Mouse (Mus musculus): ENCODE measurements around the gene Disc1. TPM values are rescaled to one million over a fixed set of nuclear protein-coding genes. Genes with fewer than 3 reads are reported as not detected.

Gene Disc1
- polyA plus RNA-seq, 1 experiment from 2014 or later: 0.97 TPM

DNA sequence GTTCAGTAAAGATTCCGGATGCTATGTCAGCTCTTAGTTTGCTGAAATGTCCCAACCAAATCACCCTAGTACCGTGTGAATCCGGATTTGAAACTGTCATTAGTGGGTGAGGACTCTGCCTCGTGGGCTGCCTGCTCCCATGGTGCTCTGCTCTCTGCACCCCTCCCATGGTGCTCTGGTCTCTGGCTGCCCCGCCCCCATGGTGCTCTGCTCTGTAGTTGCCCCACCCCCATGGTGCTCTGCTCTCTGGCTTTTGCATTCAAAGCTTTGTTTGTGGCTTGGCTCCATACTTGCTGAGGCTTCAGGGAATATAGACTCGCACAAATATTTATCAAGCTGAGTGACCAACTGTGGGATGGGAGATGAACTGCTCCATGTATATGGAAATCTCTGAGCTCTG is 123.1 kb downstream of the Disc1 start:
- H3K27me3 ChIP-seq (replicated peaks; ENCODE audit: insufficient read depth, low read length): no peaks in the 10 kb centered on the region
- no peak for DNase-seq (ENCODE audit: low spot score)

DNA sequence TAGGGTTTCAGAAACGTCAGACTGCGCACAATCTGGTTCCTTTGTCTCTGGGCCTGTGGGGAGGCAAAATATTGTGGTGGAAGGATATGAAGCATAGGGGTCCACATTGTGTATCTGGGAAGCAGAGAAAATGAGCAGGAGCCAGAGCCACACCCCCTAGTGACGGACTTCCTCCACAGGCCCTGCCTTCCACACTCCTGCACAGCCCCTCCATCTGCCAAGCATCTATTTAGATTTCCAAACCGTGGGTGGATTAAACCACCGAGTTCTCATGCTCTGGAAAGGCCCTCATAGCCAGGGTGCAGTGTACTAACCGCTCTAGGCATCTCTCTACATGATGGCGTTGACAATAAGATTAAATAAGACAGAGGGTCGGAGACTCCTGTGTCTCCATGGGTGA is 124.0 kb downstream of the Disc1 start:
- no peak for TF ChIP-seq CTCF (IDR thresholded peaks at IDR 0.05)
- TF ChIP-seq EP300 (IDR thresholded peaks at IDR 0.05): no peak
- ATAC-seq: no peak
- Histone ChIP-seq H3K27ac (ENCODE audit: low read length) (no peak overlapping the region), H3K36me3 (ENCODE audit: insufficient read depth, low read length) (no peaks in the 10 kb centered on the region), H3K9me3 (ENCODE audit: low read length) (no peaks in the 10 kb centered on the region), H3K27me3 (replicated peaks; ENCODE audit: insufficient read depth, low read length) (no peaks in the 10 kb centered on the region), H3K4me3 (ENCODE audit: low read depth, low read length) (no peak overlapping the region), H3K4me2 (replicated peaks; ENCODE audit: low read depth, low read length) (no peak overlapping the region), H3K4me1 (ENCODE audit: insufficient read depth, low read depth, low read length) (no peaks in the 10 kb centered on the region), H3K9ac (replicated peaks; ENCODE audit: low read depth) (no peak overlapping the region)
- no peak for DNase-seq (ENCODE audit: low spot score)
- WGBS: 72% methylated on average over 8 of the region's 8 CpGs

More for the DNA sequence above, 123.1 kb downstream of the Disc1 start:
- H3K9ac ChIP-seq (replicated peaks; ENCODE audit: low read depth): no peak overlapping the region
- H3K27ac ChIP-seq (ENCODE audit: low read length): no peak overlapping the region
- WGBS: 83% methylated on average over 6 of the region's 6 CpGs
- no peak for ATAC-seq
- no peak overlapping the region for H3K4me3 ChIP-seq (ENCODE audit: low read depth, low read length)
- no peaks in the 10 kb centered on the region for H3K36me3 ChIP-seq (ENCODE audit: insufficient read depth, low read length)
- H3K4me2 ChIP-seq (replicated peaks; ENCODE audit: low read depth, low read length): no peak overlapping the region
- no peaks in the 10 kb centered on the region for H3K4me1 ChIP-seq (ENCODE audit: insufficient read depth, low read depth, low read length)
- TF ChIP-seq EP300 (IDR thresholded peaks at IDR 0.05) (no peak), CTCF (IDR thresholded peaks at IDR 0.05) (no peak)
- no peaks in the 10 kb centered on the region for H3K9me3 ChIP-seq (ENCODE audit: low read length)

DNA sequence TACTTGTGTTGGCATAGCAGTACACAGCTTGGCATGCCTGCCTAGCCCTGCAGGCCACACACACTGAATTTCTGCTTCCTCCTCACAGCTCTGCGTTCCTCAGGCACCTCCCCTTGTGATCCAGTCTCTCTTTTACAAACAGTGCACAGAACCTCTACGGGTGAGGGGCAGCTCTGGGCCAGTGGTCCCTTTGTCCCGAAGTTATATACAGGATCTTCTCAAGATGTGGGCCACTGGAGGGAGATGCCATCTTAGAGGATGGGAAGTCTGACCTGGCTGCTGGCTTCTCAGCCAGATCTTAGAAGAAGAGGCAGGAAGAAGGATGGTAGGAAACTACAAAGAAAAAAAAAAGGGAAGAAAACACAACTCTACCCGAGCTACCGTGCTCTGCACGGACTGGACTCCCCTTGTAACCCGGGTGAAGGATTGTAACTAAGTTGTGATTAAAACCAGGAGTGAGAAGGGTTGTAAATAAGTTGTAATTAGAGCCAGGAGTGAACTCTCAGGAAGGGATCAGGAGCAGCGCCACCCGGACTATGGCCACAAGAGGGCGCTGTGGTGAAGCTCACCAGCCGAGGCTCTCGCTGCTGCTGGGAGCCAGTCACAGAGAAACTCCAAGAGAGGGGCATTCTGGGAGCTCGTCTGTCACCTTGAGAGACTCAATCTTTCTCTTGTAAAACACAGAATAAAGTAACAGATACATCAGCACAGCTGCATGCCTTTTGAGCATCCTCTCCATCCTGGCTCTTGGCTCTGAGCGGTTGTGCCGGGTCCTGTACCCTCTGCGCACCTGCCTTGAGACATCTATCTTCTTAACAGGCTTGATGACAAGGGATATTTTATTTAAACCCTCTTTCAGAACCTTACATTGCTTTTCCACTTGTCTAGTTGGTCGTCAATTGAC is 129.8 kb downstream of the Disc1 start:
- WGBS: 17% methylated on average over 17 of the region's 17 CpGs
- DNase-seq (ENCODE audit: low spot score): peak; percentile 82
- peak; percentile 76 for ATAC-seq
- no peak overlapping the region for H3K4me2 ChIP-seq (replicated peaks; ENCODE audit: low read depth, low read length)
- H3K4me3 ChIP-seq (ENCODE audit: low read depth, low read length): no peak overlapping the region
- no peaks in the 10 kb centered on the region for H3K36me3 ChIP-seq (ENCODE audit: insufficient read depth, low read length)
- peak; percentile 95 for TF ChIP-seq CTCF (IDR thresholded peaks at IDR 0.05)
- TF ChIP-seq EP300 (IDR thresholded peaks at IDR 0.05): no peak
- no peaks in the 10 kb centered on the region for H3K4me1 ChIP-seq (ENCODE audit: insufficient read depth, low read depth, low read length)
- H3K27me3 ChIP-seq (replicated peaks; ENCODE audit: insufficient read depth, low read length): no peaks in the 10 kb centered on the region
- no peak overlapping the region for H3K27ac ChIP-seq (ENCODE audit: low read length)
- H3K9me3 ChIP-seq (ENCODE audit: low read length): no peaks in the 10 kb centered on the region
- no peak overlapping the region for H3K9ac ChIP-seq (replicated peaks; ENCODE audit: low read depth)

DNA sequence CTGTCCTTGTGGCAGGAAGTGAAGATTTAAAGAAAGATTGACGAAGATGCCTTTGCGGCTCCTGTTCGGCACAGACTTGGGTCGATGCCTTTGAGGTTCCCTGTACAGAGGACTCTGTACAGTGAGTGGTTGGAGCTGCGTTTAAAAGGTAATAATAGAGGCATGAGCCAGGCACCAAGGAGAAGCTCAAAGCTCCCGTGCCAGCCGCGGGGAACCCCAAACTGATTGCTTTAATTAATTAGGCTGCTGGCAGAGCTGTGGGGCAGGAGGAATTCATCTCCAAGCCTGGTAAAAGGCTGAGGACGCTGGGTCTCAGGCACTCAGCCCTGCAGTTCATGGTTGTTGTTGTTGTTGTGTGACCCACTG is 130.4 kb downstream of the Disc1 start:
- no peaks in the 10 kb centered on the region for H3K4me1 ChIP-seq (ENCODE audit: insufficient read depth, low read depth, low read length)
- H3K27ac ChIP-seq (ENCODE audit: low read length): no peak overlapping the region
- DNase-seq (ENCODE audit: low spot score): no peak

DNA sequence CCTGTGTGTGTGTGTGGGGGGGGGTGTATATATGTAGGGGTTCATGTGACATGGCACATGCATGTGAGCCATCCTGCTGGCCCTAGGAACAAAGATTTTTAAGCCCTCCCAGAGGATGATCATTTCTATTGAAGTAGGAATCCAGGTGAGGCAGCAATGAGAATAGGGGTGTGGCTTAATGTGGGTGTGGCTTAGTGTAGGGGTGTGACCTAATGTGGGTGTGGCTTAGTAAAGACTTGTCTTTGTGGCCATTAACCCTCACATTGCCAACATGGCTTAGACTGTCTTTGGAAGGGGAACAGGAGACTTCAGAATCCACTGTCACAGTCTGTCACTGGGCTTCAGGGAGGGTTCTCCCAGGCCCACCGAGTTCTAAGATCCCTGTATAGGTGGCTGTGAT is 130.9 kb downstream of the Disc1 start:
- no peak overlapping the region for H3K9ac ChIP-seq (replicated peaks; ENCODE audit: low read depth)
- H3K9me3 ChIP-seq (ENCODE audit: low read length): no peaks in the 10 kb centered on the region
- no peak overlapping the region for H3K27ac ChIP-seq (ENCODE audit: low read length)
- H3K4me2 ChIP-seq (replicated peaks; ENCODE audit: low read depth, low read length): no peak overlapping the region
- no peak overlapping the region for H3K4me3 ChIP-seq (ENCODE audit: low read depth, low read length)
- WGBS: 56% methylated on average over 1 of the region's 1 CpGs
- no peaks in the 10 kb centered on the region for H3K36me3 ChIP-seq (ENCODE audit: insufficient read depth, low read length)
- H3K4me1 ChIP-seq (ENCODE audit: insufficient read depth, low read depth, low read length): no peaks in the 10 kb centered on the region
- TF ChIP-seq CTCF (IDR thresholded peaks at IDR 0.05) (no peak), EP300 (IDR thresholded peaks at IDR 0.05) (no peak)
- no peak for ATAC-seq
- no peaks in the 10 kb centered on the region for H3K27me3 ChIP-seq (replicated peaks; ENCODE audit: insufficient read depth, low read length)
- peak; percentile 21 for DNase-seq (ENCODE audit: low spot score)

More for the DNA sequence above, 130.4 kb downstream of the Disc1 start:
- WGBS: 60% methylated on average over 9 of the region's 9 CpGs
- TF ChIP-seq CTCF (IDR thresholded peaks at IDR 0.05): no peak
- TF ChIP-seq EP300 (IDR thresholded peaks at IDR 0.05): no peak
- Histone ChIP-seq H3K27me3 (replicated peaks; ENCODE audit: insufficient read depth, low read length) (no peaks in the 10 kb centered on the region), H3K4me2 (replicated peaks; ENCODE audit: low read depth, low read length) (no peak overlapping the region), H3K4me3 (ENCODE audit: low read depth, low read length) (no peak overlapping the region), H3K9ac (replicated peaks; ENCODE audit: low read depth) (no peak overlapping the region), H3K36me3 (ENCODE audit: insufficient read depth, low read length) (no peaks in the 10 kb centered on the region), H3K9me3 (ENCODE audit: low read length) (no peaks in the 10 kb centered on the region)
- no peak for ATAC-seq

DNA sequence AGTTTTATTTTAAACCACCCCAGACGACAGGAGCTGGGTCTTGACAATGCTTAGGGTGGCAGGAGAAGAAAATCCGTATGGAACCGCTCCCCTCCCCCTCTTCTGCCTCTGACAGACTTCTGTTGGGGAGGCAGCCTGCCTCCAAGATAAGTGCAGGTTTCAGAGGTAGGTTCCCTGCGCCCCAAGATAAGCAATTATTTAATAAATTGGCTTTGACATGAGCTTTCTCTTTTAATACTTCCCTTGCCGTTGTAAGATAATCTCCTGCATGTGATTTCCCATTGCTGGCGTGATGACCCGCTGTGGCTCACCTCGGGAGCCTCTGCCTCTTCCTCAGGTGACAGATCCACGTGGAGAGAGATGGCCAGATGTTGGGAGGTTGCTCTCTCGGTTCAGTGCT is 133.0 kb downstream of the Disc1 start:
- peak; percentile 4 for DNase-seq (ENCODE audit: low spot score)
- Histone ChIP-seq H3K4me3 (ENCODE audit: low read depth, low read length) (no peak overlapping the region), H3K27ac (ENCODE audit: low read length) (no peak overlapping the region), H3K36me3 (ENCODE audit: insufficient read depth, low read length) (no peaks in the 10 kb centered on the region), H3K9me3 (ENCODE audit: low read length) (no peaks in the 10 kb centered on the region), H3K9ac (replicated peaks; ENCODE audit: low read depth) (no peak overlapping the region), H3K4me2 (replicated peaks; ENCODE audit: low read depth, low read length) (peak overlapping the region; percentile 34), H3K27me3 (replicated peaks; ENCODE audit: insufficient read depth, low read length) (no peaks in the 10 kb centered on the region), H3K4me1 (ENCODE audit: insufficient read depth, low read depth, low read length) (no peaks in the 10 kb centered on the region)
- TF ChIP-seq EP300 (IDR thresholded peaks at IDR 0.05) (no peak), CTCF (IDR thresholded peaks at IDR 0.05) (no peak)
- whole genome bisulfite sequencing: 24% methylated on average over 10 of the region's 10 CpGs
- no peak for ATAC-seq
